Mouse (Mus musculus): ENCODE data around the gene Nrip2. TPM values are rescaled to one million over a fixed set of nuclear protein-coding genes. Genes with fewer than 3 reads are reported as not detected.

Nrip2 gene
- polyA plus RNA-seq, 1 experiment from 2014 or later: 12.4 TPM

GRCm38 (mm10) chr6:128425046-128425445 is 25.9 kb downstream of the Nrip2 start:
- peak overlapping the region; percentile 76 for H3K9ac ChIP-seq (replicated peaks)
- peaks cover 6% of the 10 kb centered on the region; the same call in 1 of the 2 replicates for H3K4me1 ChIP-seq
- H3K27me3 ChIP-seq (replicated peaks): no peaks in the 10 kb centered on the region
- 20% methylated on average over 9 of the region's 9 CpGs for WGBS
- peak overlapping the region; percentile 64 for H3K4me2 ChIP-seq
- peak overlapping the region; percentile 100 for H3K27ac ChIP-seq (replicated peaks)
- peaks cover 22% of the 10 kb centered on the region for H3K36me3 ChIP-seq
- peak overlapping the region; percentile 63 for H3K4me3 ChIP-seq (replicated peaks)
- 0 out of 2 replicates have a peak, but pooled peaks have one; percentile 12 for ATAC-seq (ENCODE audit: low FRiP score)
- H3K9me3 ChIP-seq (replicated peaks): no peaks in the 10 kb centered on the region

GRCm38 (mm10) chr6:128427571-128427970 is 28.5 kb downstream of the Nrip2 start:
- peaks cover 6% of the 10 kb centered on the region for H3K4me1 ChIP-seq

GRCm38 (mm10) chr6:128429300-128429699 is 30.2 kb downstream of the Nrip2 start:
- H3K4me2 ChIP-seq: no peak overlapping the region
- ATAC-seq (ENCODE audit: low FRiP score): no peak
- H3K9ac ChIP-seq (replicated peaks): no peak overlapping the region
- no peaks in the 10 kb centered on the region for H3K9me3 ChIP-seq (replicated peaks)
- WGBS: 86% methylated on average over 2 of the region's 2 CpGs
- peaks cover 63% of the 10 kb centered on the region for H3K36me3 ChIP-seq
- H3K4me3 ChIP-seq (replicated peaks): no peak overlapping the region
- no peak overlapping the region for H3K27ac ChIP-seq (replicated peaks)
- no peaks in the 10 kb centered on the region for H3K27me3 ChIP-seq (replicated peaks)
- peaks cover 11% of the 10 kb centered on the region for H3K4me1 ChIP-seq

More at GRCm38 (mm10) chr6:128427571-128427970, 28.5 kb downstream of the Nrip2 start:
- no peak overlapping the region for H3K27ac ChIP-seq (replicated peaks)
- WGBS: 96% methylated on average over 5 of the region's 5 CpGs
- no peak overlapping the region for H3K4me2 ChIP-seq
- no peak for ATAC-seq (ENCODE audit: low FRiP score)
- no peaks in the 10 kb centered on the region for H3K27me3 ChIP-seq (replicated peaks)
- no peak overlapping the region for H3K9ac ChIP-seq (replicated peaks)
- H3K9me3 ChIP-seq (replicated peaks): no peaks in the 10 kb centered on the region
- no peak overlapping the region for H3K4me3 ChIP-seq (replicated peaks)
- H3K36me3 ChIP-seq: peaks cover 46% of the 10 kb centered on the region

- no peaks in the 10 kb centered on the region for H3K9me3 ChIP-seq (replicated peaks)
- no peak overlapping the region for H3K4me3 ChIP-seq (replicated peaks)
- peaks cover 68% of the 10 kb centered on the region for H3K36me3 ChIP-seq
- no peak overlapping the region for H3K9ac ChIP-seq (replicated peaks)
- WGBS: 94% methylated on average over 6 of the region's 6 CpGs
- H3K4me2 ChIP-seq: no peak overlapping the region
- no peak overlapping the region for H3K27ac ChIP-seq (replicated peaks)
- no peak for ATAC-seq (ENCODE audit: low FRiP score)
- no peaks in the 10 kb centered on the region for H3K27me3 ChIP-seq (replicated peaks)
- peaks cover 11% of the 10 kb centered on the region for H3K4me1 ChIP-seq
Observed at GRCm38 (mm10) chr6:128429826-128430225, 30.7 kb downstream of the Nrip2 start.

GRCm38 (mm10) chr6:128432356-128432915 is 33.3 kb downstream of the Nrip2 start:
- Histone ChIP-seq H3K27me3 (replicated peaks) (no peaks in the 10 kb centered on the region), H3K9me3 (replicated peaks) (no peaks in the 10 kb centered on the region), H3K9ac (replicated peaks) (no peak overlapping the region), H3K4me3 (replicated peaks) (no peak overlapping the region), H3K36me3 (peaks cover 83% of the 10 kb centered on the region), H3K4me2 (no peak overlapping the region), H3K4me1 (peaks cover 27% of the 10 kb centered on the region), H3K27ac (replicated peaks) (no peak overlapping the region)
- no peak for ATAC-seq (ENCODE audit: low FRiP score)
- WGBS: 74% methylated on average over 13 of the region's 13 CpGs

GRCm38 (mm10) chr6:128433566-128433965 is 34.5 kb downstream of the Nrip2 start:
- no peak overlapping the region for H3K9ac ChIP-seq (replicated peaks)
- no peaks in the 10 kb centered on the region for H3K9me3 ChIP-seq (replicated peaks)
- no peak overlapping the region for H3K4me2 ChIP-seq
- no peak for ATAC-seq (ENCODE audit: low FRiP score)
- WGBS: 94% methylated on average over 13 of the region's 13 CpGs
- H3K4me3 ChIP-seq (replicated peaks): no peak overlapping the region
- H3K27ac ChIP-seq (replicated peaks): no peak overlapping the region
- H3K27me3 ChIP-seq (replicated peaks): no peaks in the 10 kb centered on the region
- peaks cover 74% of the 10 kb centered on the region for H3K36me3 ChIP-seq
- H3K4me1 ChIP-seq: peaks cover 27% of the 10 kb centered on the region

- H3K27ac ChIP-seq (replicated peaks): no peak overlapping the region
- peaks cover 57% of the 10 kb centered on the region for H3K36me3 ChIP-seq
- ATAC-seq (ENCODE audit: low FRiP score): no peak
- no peaks in the 10 kb centered on the region for H3K27me3 ChIP-seq (replicated peaks)
- H3K9ac ChIP-seq (replicated peaks): no peak overlapping the region
- 84% methylated on average over 5 of the region's 5 CpGs for WGBS
- H3K4me1 ChIP-seq: peaks cover 35% of the 10 kb centered on the region
- no peaks in the 10 kb centered on the region for H3K9me3 ChIP-seq (replicated peaks)
- no peak overlapping the region for H3K4me3 ChIP-seq (replicated peaks)
- H3K4me2 ChIP-seq: no peak overlapping the region
Observed at GRCm38 (mm10) chr6:128435474-128435873, 36.4 kb downstream of the Nrip2 start.

GRCm38 (mm10) chr6:128436356-128437005 is 37.4 kb downstream of the Nrip2 start:
- Histone ChIP-seq H3K9me3 (replicated peaks) (no peaks in the 10 kb centered on the region), H3K4me3 (replicated peaks) (peak overlapping the region; percentile 99), H3K4me2 (peak overlapping the region; percentile 79), H3K9ac (replicated peaks) (peak overlapping the region; percentile 97), H3K27ac (replicated peaks) (no peak overlapping the region), H3K36me3 (peaks cover 48% of the 10 kb centered on the region), H3K27me3 (replicated peaks) (no peaks in the 10 kb centered on the region), H3K4me1 (peaks cover 35% of the 10 kb centered on the region)
- no peak for ATAC-seq (ENCODE audit: low FRiP score)
- 84% methylated on average over 8 of the region's 8 CpGs for WGBS

GRCm38 (mm10) chr6:128437288-128437687 is 38.2 kb downstream of the Nrip2 start:
- Histone ChIP-seq H3K9ac (replicated peaks) (peak overlapping the region; percentile 97), H3K27ac (replicated peaks) (peak overlapping the region; percentile 95), H3K36me3 (peaks cover 40% of the 10 kb centered on the region), H3K4me3 (replicated peaks) (peak overlapping the region; percentile 99), H3K27me3 (replicated peaks) (no peaks in the 10 kb centered on the region), H3K9me3 (replicated peaks) (no peaks in the 10 kb centered on the region), H3K4me1 (peaks cover 35% of the 10 kb centered on the region), H3K4me2 (peak overlapping the region; percentile 79)
- ATAC-seq (ENCODE audit: low FRiP score): no peak
- WGBS: 3% methylated on average over 10 of the region's 10 CpGs

GRCm38 (mm10) chr6:128437731-128438316 is 38.7 kb downstream of the Nrip2 start:
- under 1% methylated on average over 52 of the region's 52 CpGs for WGBS
- Histone ChIP-seq H3K4me3 (replicated peaks) (peak overlapping the region; percentile 99), H3K9ac (replicated peaks) (peak overlapping the region; percentile 97), H3K4me2 (peak overlapping the region; percentile 79), H3K27me3 (replicated peaks) (no peaks in the 10 kb centered on the region), H3K27ac (replicated peaks) (peak overlapping the region; percentile 95), H3K36me3 (peaks cover 35% of the 10 kb centered on the region), H3K4me1 (peaks cover 29% of the 10 kb centered on the region), H3K9me3 (replicated peaks) (no peaks in the 10 kb centered on the region)
- ATAC-seq (ENCODE audit: low FRiP score): peak; percentile 81

- peaks cover 27% of the 10 kb centered on the region for H3K4me1 ChIP-seq
- peak; percentile 96 for ATAC-seq (ENCODE audit: low FRiP score)
- H3K4me3 ChIP-seq (replicated peaks): peak within 1 kb of the TSS; percentile 99
- peaks cover 29% of the 10 kb centered on the region for H3K36me3 ChIP-seq
- peak within 1 kb of the TSS; percentile 97 for H3K9ac ChIP-seq (replicated peaks)
- no peaks in the 10 kb centered on the region for H3K9me3 ChIP-seq (replicated peaks)
- under 1% methylated on average over 67 of the region's 67 CpGs for WGBS
- peak within 1 kb of the TSS; percentile 95 for H3K27ac ChIP-seq (replicated peaks)
- peak within 1 kb of the TSS; percentile 79 for H3K4me2 ChIP-seq
- no peaks in the 10 kb centered on the region for H3K27me3 ChIP-seq (replicated peaks)
Observed at GRCm38 (mm10) chr6:128438317-128438870, 39.3 kb downstream of the Nrip2 start, which contains the start of gene Fkbp4. Gene Fkbp4 (minus strand): TSS chr6:128438677.

All from neural tube, embryonic 15.5 days (tissue).